Mouse (Mus musculus) CH12.LX (cell line): ENCODE results near the gene Cdh23.

Experiments
- CTCF ChIP-seq, 2 experiments: IDR thresholded peaks in 1 of 2; conservative IDR thresholded peaks in 1 of 2; 2 replicates each; pipeline ENCODE4 v1.5.1; 2011 to 2012; ENCODE audit warnings: low read depth in 2 of 2, low read length in 2 of 2, improper control_type of control experiment in 1 of 2, inconsistent platforms in 1 of 2, mild to moderate bottlenecking in 1 of 2, moderate library complexity in 1 of 2
- ELF1 ChIP-seq: IDR thresholded peaks from 2 replicates; pipeline ENCODE4 v1.6.1; 2014; ENCODE audit warnings: low read depth, mild to moderate bottlenecking, inconsistent platforms, low read length, improper control_type of control experiment
- EP300 ChIP-seq: IDR thresholded peaks from 2 replicates; pipeline ENCODE4 v1.6.1; 2011; ENCODE audit warnings: low read length, improper control_type of control experiment
- ETS1 ChIP-seq: conservative IDR thresholded peaks from 2 replicates; pipeline ENCODE4 v1.6.1; 2012; ENCODE audit warnings: low read depth, mild to moderate bottlenecking, inconsistent platforms, low read length, improper control_type of control experiment, moderate library complexity
- JUND ChIP-seq: conservative IDR thresholded peaks from 2 replicates; pipeline ENCODE4 v1.6.1; 2011; ENCODE audit warnings: low read depth, low read length, improper control_type of control experiment
- MYC ChIP-seq: IDR thresholded peaks from 2 replicates; pipeline ENCODE4 v1.6.1; 2011; ENCODE audit warnings: low read depth, mild to moderate bottlenecking, improper control_type of control experiment, low read length
- POLR2AphosphoS2 ChIP-seq: IDR thresholded peaks from 2 replicates; pipeline ENCODE4 v1.6.1; 2011; ENCODE audit warnings: low read depth, low read length, improper control_type of control experiment
- RCOR1 ChIP-seq: conservative IDR thresholded peaks from 2 replicates; pipeline ENCODE4 v1.6.1; 2012; ENCODE audit warnings: low read depth, mild to moderate bottlenecking, inconsistent platforms, low read length, improper control_type of control experiment
- UBTF ChIP-seq: IDR thresholded peaks from 2 replicates; pipeline ENCODE4 v1.6.1; 2012; ENCODE audit warnings: low read depth, mild to moderate bottlenecking, inconsistent platforms, low read length, improper control_type of control experiment, moderate library complexity

GRCm38 (mm10) chr10:60260557-60261294, 435.6 kb downstream of the Cdh23 start:
- TF ChIP-seq UBTF (no peak), POLR2AphosphoS2 (no peak), EP300 (peak; percentile 67), CTCF (conservative IDR thresholded peaks at IDR 0.05 in 1 of 2, IDR thresholded peaks at IDR 0.05 in 1 of 2; ENCODE audit: low read depth in 2 of 2, low read length in 2 of 2) (no peak), JUND (no peak), ETS1 (no peak), ELF1 (no peak), RCOR1 (no peak), MYC (peak; percentile 36; the same call in 1 of the 2 replicates)
